Mouse (Mus musculus): Measurements from ENCODE around the gene Tex48.

The Tex48 gene

GRCm38 (mm10) chr4:63622378-63622835 lies at the start of gene Tex48:
Tex48 (minus strand) TSS chr4:63622428.
- peak; percentile 10 for DNase-seq (ENCODE audit: low spot score)

GRCm38 (mm10) chr4:63668255-63668654 lies 46.0 kb upstream of the Tex48 start:
- no peak for DNase-seq (ENCODE audit: low spot score)

GRCm38 (mm10) chr4:63665738-63666137 lies 43.5 kb upstream of the Tex48 start:
- no peak for DNase-seq (ENCODE audit: low spot score)

GRCm38 (mm10) chr4:63663279-63663678 lies 41.1 kb upstream of the Tex48 start, which contains the start of gene Gm11214:
Gm11214 (minus strand) TSS chr4:63663379.
- no peak for DNase-seq (ENCODE audit: low spot score)

- DNase-seq (ENCODE audit: low spot score) = no peak
These were observed 39.6 kb upstream of the Tex48 start for GRCm38 (mm10) chr4:63661857-63662256.

GRCm38 (mm10) chr4:63661426-63661825 lies 39.2 kb upstream of the Tex48 start:
- DNase-seq (ENCODE audit: low spot score) = no peak

GRCm38 (mm10) chr4:63659775-63660174 lies 37.5 kb upstream of the Tex48 start:
- no peak for DNase-seq (ENCODE audit: low spot score)

GRCm38 (mm10) chr4:63659086-63659485 lies 36.9 kb upstream of the Tex48 start:
- no peak for DNase-seq (ENCODE audit: low spot score)

- no peak for DNase-seq (ENCODE audit: low spot score)
These were observed 32.2 kb upstream of the Tex48 start for GRCm38 (mm10) chr4:63654381-63654780.

GRCm38 (mm10) chr4:63643956-63644726 lies 21.9 kb upstream of the Tex48 start:
- DNase-seq (ENCODE audit: low spot score) = no peak

GRCm38 (mm10) chr4:63639842-63640241 lies 17.6 kb upstream of the Tex48 start:
- DNase-seq (ENCODE audit: low spot score) = no peak

GRCm38 (mm10) chr4:63638603-63639002 lies 16.4 kb upstream of the Tex48 start:
- DNase-seq (ENCODE audit: low spot score) = no peak

GRCm38 (mm10) chr4:63633181-63633580 lies 11.0 kb upstream of the Tex48 start:
- no peak for DNase-seq (ENCODE audit: low spot score)

GRCm38 (mm10) chr4:63627111-63627510 lies 4.9 kb upstream of the Tex48 start:
- no peak for DNase-seq (ENCODE audit: low spot score)

- no peak for DNase-seq (ENCODE audit: low spot score)
These were observed 3.4 kb upstream of the Tex48 start for GRCm38 (mm10) chr4:63625563-63626080.

GRCm38 (mm10) chr4:63621861-63622260 lies 367 bp downstream of the Tex48 start:
- no peak for DNase-seq (ENCODE audit: low spot score)

- no peak for DNase-seq (ENCODE audit: low spot score)
These were observed 13.8 kb downstream of the Tex48 start for GRCm38 (mm10) chr4:63608391-63608790.

- no peak for DNase-seq (ENCODE audit: low spot score)
These were observed 16.3 kb downstream of the Tex48 start for GRCm38 (mm10) chr4:63605968-63606367.

GRCm38 (mm10) chr4:63605545-63605944 lies 16.7 kb downstream of the Tex48 start:
- DNase-seq (ENCODE audit: low spot score) = no peak

GRCm38 (mm10) chr4:63604945-63605344 lies 17.3 kb downstream of the Tex48 start, which contains the start of gene Gm11213:
Gm11213 (minus strand) TSS chr4:63605261.
- DNase-seq (ENCODE audit: low spot score) = no peak

GRCm38 (mm10) chr4:63601263-63601662 lies 21.0 kb downstream of the Tex48 start:
- DNase-seq (ENCODE audit: low spot score) = no peak

- no peak for DNase-seq (ENCODE audit: low spot score)
These were observed 21.4 kb downstream of the Tex48 start for GRCm38 (mm10) chr4:63600786-63601185.

- no peak for DNase-seq (ENCODE audit: low spot score)
These were observed 26.2 kb downstream of the Tex48 start for GRCm38 (mm10) chr4:63596010-63596409.

- DNase-seq (ENCODE audit: low spot score) = no peak
These were observed 27.0 kb downstream of the Tex48 start for GRCm38 (mm10) chr4:63595259-63595658.

All from ovary, postnatal 14 days (tissue).